Mouse (Mus musculus) liver, embryonic 14.5 days (tissue): ENCODE data around the gene Mtus2.

ENCODE experiments used
- CTCF ChIP-seq: IDR thresholded peaks from 2 replicates; pipeline ENCODE4 v1.5.1; 2016; ENCODE audit warnings: antibody characterized with exemption, low read depth, control low read depth
- EP300 ChIP-seq: IDR thresholded peaks from 2 replicates; pipeline ENCODE4 v1.6.1; 2016; ENCODE audit warnings: antibody characterized with exemption, low read depth

- TF ChIP-seq EP300, result no peak
- 0 out of 2 replicates have a peak, but pooled peaks have one; percentile 9 for TF ChIP-seq CTCF
These were observed 279.5 kb downstream of the Mtus2 start for GRCm38 (mm10) chr5:148236616-148237015.
